Mouse (Mus musculus) gastrocnemius, adult 2 months (tissue): ENCODE data around the gene Usp2. TPM values are rescaled to one million over a fixed set of nuclear protein-coding genes. Genes with fewer than 3 reads are reported as not detected.
A peak's percentile ranks its signal among the peaks of the same experiment; 100 is the strongest.
"Not testable (repeated sequence)": the region's sequence is repeated elsewhere in the genome, so short reads cannot be mapped to it uniquely, and the experiment has no call there.

Experiments used
- DNase-seq: peaks from one replicate; pipeline ENCODE4 v3.0.0; 2022
- H3K27ac ChIP-seq: fragments of 200-600 bp; 2 replicates; pipeline ENCODE4 v1.8.1; 2022; ENCODE audit warnings: mild to moderate bottlenecking
- H3K4me3 ChIP-seq: fragments of 200-600 bp; 2 replicates; pipeline ENCODE4 v1.8.1; 2022; ENCODE audit warnings: mild to moderate bottlenecking, moderate library complexity
- CTCF ChIP-seq: fragments of 200-600 bp; IDR thresholded peaks from 2 replicates; pipeline ENCODE4 v1.8.1; 2022; ENCODE audit warnings: antibody characterized with exemption, mild to moderate bottlenecking, moderate library complexity
- intact Hi-C: fragments of 180-260 bp; cut with DNase I; formaldehyde crosslinking; loops from one replicate; pipeline ENCODE4 v1.15.1; 2025
- total RNA-seq, 2 experiments: library from RNA; stranded (reverse); gene quantifications; 2 replicates each; pipeline ENCODE4 v1.2.3; 2021

Gene Usp2
- total RNA-seq, 2 experiments from 2014 or later = 223 to 228 TPM

DNA sequence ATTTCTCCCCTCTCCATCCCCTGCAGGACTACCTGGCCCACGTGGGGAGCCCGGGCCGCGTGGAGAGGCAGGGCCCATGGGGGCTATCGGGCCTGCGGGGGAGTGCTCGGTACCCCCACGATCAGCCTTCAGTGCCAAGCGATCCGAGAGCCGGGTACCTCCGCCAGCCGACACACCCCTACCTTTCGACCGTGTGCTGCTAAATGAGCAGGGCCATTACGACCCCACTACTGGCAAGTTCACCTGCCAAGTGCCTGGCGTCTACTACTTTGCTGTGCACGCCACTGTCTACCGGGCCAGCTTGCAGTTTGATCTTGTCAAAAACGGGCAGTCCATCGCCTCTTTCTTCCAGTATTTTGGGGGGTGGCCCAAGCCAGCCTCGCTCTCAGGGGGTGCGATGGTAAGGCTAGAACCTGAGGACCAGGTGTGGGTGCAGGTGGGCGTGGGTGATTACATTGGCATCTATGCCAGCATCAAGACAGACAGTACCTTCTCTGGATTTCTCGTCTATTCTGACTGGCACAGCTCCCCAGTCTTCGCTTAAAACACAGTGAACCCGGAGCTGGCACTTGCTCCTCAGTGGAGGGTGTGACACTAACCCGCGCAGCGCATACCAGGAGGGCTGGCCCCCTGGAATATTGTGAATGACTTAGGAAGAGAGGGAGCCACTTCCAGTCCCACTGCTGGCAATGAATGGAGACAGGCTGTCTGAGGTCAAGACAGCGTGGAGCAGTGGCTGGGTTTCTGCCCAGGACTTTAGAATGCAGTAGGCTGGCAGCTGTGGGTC lies 41.6 kb downstream of the Usp2 start:
- H3K4me3 ChIP-seq = peak overlapping the region; percentile 65
- TF ChIP-seq CTCF = no peak
- intact Hi-C loops = loop anchor here (5.0 kb wide), 1 partner anchor 121 kb away; no protein-coding TSS in a partner anchor
- H3K27ac ChIP-seq = peak overlapping the region; percentile 88
- DNase-seq = peak; percentile 41

DNA sequence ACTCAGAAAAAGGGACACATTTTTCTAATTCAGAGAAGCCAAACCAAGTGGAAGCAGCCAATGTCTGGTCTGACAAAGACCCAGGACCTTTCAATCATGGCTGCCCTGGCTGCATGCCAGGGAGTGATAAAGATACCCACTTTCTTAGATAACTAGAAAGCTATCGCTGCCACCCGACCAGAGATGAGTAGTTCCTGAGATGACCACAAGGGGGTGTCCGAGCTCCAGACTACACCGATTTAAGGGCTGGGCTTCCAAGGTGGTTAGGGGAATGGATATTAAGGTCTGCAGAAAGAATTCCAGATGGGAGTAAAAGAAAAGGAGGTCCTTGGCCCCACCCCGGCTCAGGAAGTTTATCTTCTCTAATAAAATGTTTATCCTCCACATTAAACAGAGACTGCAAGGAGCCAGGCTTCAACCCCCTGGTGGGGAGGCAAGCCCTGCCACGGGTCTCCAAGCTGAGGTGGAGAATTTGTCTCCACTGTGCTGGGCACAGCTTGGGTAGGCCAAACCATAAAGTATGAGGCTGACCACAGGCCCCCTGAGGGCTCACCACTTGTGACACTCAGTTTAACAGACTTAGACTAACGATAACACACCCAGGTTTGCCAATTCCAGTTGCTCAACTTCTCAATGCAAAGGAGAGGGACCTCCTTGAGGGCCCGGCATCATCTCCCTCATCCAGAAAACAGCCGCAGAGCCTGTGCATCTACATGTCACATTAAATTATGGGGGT lies 42.7 kb downstream of the Usp2 start:
- TF ChIP-seq CTCF = peak; percentile 88
- DNase-seq = peak; percentile 80
- intact Hi-C loops = loop anchor here (5.0 kb wide), 1 partner anchor 122 kb away; no protein-coding TSS in a partner anchor
- H3K4me3 ChIP-seq = peak overlapping the region; percentile 65; the same call in 1 of the 2 replicates
- peak overlapping the region; percentile 88; the same call in 1 of the 2 replicates for H3K27ac ChIP-seq

DNA sequence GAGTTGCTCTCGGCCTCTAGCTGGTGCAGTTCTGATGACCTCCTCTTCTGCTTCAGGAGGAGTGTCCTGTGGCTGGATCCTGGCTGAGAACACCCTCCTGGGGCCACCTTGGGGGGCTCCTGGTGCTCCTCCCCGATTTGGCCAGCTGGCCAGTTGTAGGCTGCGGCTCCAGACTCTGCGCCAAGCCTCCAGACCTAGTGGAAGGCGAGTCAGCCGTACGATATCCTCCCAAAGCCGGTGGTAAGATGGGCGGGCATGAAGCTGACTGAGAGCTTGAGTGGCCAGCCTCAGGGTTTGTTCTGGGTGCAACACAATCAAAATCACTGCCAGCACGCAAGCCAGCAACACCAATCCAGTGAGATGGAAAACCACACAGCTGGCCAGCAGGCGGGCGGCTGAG lies 45.1 kb downstream of the Usp2 start:
- DNase-seq, intact Hi-C loops, H3K27ac ChIP-seq: not testable (repeated sequence)
- H3K4me3 ChIP-seq = peak overlapping the region; percentile 34

DNA sequence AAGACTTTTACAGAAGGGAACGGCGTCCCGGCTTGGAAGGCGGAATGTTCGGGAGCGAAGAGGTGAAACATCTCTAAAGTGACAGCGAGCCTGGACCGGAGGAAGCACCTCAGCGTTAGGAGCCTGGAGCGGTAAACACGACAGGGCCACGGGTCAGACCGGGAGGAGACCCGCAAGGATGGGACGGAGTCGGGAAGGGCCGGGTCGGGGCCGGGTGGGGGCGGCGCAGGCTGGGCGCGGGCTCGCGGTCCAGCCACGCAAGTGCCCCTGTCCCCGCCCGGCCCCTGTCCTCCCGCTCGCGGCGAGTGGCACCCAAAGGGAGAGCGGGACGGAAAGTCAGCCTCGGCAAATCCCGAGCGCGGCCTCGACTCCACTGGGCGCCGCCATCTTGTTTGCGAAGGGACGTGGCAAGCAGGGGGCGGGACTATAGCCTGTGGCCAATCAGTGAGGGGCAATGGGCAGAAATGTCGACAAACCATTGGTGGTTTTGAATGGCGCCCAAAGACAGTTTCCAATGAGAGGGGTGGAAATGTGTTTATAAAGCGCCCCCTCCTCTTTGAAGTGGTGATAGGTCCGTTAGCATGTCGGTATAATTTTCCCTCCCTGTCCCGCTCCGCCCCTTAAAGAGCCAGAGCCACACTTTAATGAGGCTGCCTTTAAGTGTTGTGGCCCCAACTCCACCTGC lies 46.4 kb downstream of the Usp2 start, which contains the start of the genes Gm49380 and Rnf26:
Gene Gm49380, minus strand, starts transcription at position 396 of the 685 bp plus-strand sequence.
Gene Rnf26, minus strand, starts transcription at position 413 of the 685 bp plus-strand sequence.
- intact Hi-C loops = no loop called here
- peak within 1 kb of the TSS; percentile 86 for H3K27ac ChIP-seq
- peak within 1 kb of the TSS; percentile 86 for H3K4me3 ChIP-seq
- no peak for TF ChIP-seq CTCF
- DNase-seq = peak; percentile 97

DNA sequence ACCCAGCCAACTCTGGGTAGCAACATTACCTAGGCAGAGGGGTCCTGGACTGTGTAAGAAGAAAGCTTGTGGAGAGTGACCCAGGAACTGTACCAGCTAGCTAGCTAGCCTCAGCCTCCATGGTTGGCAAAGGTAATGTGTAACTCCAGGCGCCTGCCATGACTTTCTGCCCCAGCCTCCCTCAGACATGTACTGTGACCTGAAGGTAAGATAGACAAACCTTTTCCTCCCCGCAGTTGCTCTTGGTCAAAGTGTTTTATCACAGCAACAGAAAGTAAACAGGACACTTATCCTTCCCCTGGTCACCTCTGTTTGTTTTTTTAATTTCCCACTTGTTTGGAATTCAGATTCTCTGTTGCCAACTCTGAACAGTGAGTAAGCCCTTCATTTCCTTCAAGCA lies 47.6 kb downstream of the Usp2 start:
- Histone ChIP-seq H3K27ac (no peak overlapping the region), H3K4me3 (no peak overlapping the region)
- intact Hi-C loops = no loop called here
- TF ChIP-seq CTCF = no peak
- no peak for DNase-seq

DNA sequence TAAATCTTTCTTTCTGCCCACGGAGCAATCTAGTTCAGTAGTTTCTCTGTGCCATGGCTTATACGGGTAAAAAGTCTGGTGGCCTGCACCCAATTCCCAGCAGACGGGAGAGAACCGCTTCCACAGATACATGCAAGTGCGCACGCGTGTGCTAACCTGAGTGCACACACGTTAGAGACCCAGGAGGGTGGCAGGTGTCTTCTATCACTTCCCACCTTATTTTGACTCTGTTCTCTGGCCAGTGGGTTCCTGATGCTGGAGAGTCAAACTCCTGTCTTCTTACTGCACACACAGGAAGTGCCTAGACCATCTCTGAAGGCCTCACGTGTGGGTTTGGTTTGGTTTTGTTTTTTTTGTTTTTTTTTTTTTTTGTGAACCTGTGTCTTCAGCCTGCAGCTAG lies 48.8 kb downstream of the Usp2 start:
- no peak for DNase-seq
- H3K27ac ChIP-seq = no peak overlapping the region
- intact Hi-C loops = no loop called here

DNA sequence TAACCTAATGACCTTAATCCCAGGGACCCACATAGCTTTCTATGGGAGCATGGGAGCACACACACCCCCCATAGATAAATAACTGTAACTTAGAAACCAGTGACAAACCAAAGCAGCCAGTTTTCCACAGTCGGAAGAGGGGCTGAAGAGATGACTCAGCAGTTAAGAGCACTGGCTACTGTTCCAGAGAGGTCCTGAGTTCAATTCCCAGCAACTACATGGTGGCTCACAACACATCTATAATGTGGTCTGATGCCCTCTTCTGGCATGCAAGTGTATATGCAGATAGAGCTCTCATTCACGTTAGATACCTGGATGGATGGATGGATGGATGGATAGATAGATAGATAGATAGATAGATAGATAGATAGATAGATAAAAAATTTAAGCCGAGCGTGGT lies 49.4 kb downstream of the Usp2 start:
- Histone ChIP-seq H3K4me3 (no peak overlapping the region), H3K27ac (no peak overlapping the region)
- intact Hi-C loops = no loop called here
- TF ChIP-seq CTCF = peak; percentile 28; the same call in 1 of the 2 replicates
- no peak for DNase-seq

More for the DNA sequence above, 48.8 kb downstream of the Usp2 start:
- no peak overlapping the region for H3K4me3 ChIP-seq
- no peak for TF ChIP-seq CTCF

DNA sequence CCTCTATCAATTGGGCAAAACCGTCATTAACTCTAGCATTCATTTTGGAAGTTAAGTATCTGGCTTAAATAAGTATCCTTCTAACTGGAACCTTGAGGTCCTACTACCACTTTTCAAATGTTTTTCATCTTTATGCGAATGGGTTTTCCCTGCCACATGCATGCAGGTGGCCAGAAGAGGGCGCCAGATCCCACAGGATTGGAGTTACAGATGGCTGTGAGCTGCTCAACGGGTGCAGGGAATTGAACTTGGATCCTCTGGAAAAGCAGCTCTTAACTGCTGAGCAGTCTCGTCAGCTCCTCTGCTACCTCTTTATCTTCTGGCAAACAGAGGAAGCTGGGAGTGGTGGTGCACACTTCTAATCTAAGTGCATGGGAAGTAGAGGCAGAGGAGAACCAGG lies 52.2 kb downstream of the Usp2 start:
- TF ChIP-seq CTCF = peak; percentile 71
- no peak overlapping the region for H3K27ac ChIP-seq
- no peak overlapping the region for H3K4me3 ChIP-seq
- peak; percentile 47 for DNase-seq
- intact Hi-C loops = no loop called here

DNA sequence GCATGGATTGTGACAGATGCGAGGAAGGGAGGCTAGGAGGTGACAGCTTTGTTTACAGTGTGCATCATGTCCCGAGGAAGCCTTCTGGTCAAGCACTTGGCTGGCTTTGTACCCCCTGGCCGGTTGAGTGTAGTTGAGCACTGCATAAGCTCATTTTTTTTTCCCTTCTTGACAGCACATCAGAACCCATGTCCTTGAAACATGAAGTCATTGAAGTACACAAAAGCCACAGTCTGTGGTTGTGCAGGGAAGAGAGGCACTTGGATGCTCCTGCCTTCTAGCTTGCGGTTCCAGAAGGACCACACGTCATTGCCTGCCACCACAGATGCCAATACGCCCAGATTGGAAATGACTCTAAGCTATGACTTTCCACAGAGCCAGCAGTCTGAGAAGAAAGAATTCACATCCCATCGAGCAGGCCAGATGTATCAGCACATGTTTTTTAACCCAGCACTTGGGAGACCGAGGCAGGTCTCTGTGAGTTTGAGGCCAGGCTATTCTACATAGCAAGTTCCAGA lies 53.2 kb downstream of the Usp2 start:
- DNase-seq = no peak
- Histone ChIP-seq H3K27ac (no peak overlapping the region), H3K4me3 (no peak overlapping the region)
- intact Hi-C loops = loop anchor here (1.0 kb wide), 1 partner anchor 30 kb away; no protein-coding TSS in a partner anchor
- no peak for TF ChIP-seq CTCF

DNA sequence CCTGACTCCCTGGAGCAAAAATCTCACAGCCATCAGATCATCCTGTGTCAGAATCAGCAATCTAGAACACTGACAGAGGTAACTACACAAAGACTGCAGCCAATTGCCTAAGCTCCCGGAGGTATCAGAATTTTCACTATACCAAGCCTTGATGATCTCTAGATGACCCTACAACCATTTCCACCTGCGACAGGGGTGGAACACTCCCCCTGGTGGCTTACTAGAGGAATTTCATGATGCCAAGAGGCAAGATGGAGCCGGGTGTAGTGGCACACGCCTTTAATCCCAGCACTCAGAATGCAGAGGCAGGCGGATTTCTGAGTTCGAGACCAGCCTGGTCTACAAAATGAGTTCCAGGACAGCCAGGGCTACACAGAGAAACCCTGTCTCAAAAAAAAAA lies 57.5 kb downstream of the Usp2 start:
- intact Hi-C loops = no loop called here
- peak; percentile 69 for TF ChIP-seq CTCF

DNA sequence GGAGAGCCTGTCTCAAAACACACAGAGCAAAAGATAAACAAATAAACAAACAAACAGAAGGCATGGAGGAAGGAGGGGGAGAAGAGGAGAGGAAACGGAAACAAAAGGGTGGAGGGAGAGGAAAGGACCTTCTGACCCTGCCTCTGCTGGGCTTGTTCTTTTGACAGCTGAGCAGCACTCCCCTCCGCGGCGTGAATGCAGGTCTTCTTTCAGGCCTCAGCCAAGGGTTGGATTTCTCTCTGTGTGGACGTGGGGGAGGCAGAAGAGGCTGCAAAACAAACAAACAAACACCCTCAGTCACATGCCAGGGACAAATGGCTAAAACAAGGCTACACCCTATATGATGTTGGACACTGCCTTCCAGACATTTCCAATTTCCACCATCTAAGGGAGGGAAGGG lies 58.2 kb downstream of the Usp2 start:
- no peak for DNase-seq
- Histone ChIP-seq H3K4me3 (no peak overlapping the region), H3K27ac (no peak overlapping the region)
- intact Hi-C loops = loop anchor here (5.0 kb wide), 1 partner anchor 122 kb away; no protein-coding TSS in a partner anchor
- no peak for TF ChIP-seq CTCF

More for the DNA sequence above, 57.5 kb downstream of the Usp2 start:
- Histone ChIP-seq H3K27ac (no peak overlapping the region), H3K4me3 (no peak overlapping the region)
- DNase-seq = no peak
